Mouse (Mus musculus): ENCODE measurements at regions not wholly inside any gene's neighbourhood (a gene's known extent, or its start where the extent isn't known, plus 50 kb on each side); places are given as distances from the start of the nearest gene placed in this dataset.
"Not testable (repeated sequence)": the region's sequence is repeated elsewhere in the genome, so short reads cannot be mapped to it uniquely, and the experiment has no call there.

GRCm38 (mm10) chr15:19980625-19981024, 468.4 kb upstream of the Cdh12 start:
- DNase-seq (ENCODE audit: low spot score), result not testable (repeated sequence)

GRCm38 (mm10) chr15:19985001-19985400, 464.1 kb upstream of the Cdh12 start:
- DNase-seq (ENCODE audit: low spot score), result not testable (repeated sequence)

- DNase-seq (ENCODE audit: low spot score), result no peak
Measured at GRCm38 (mm10) chr15:20031772-20032171, 417.3 kb upstream of the Cdh12 start.

- DNase-seq (ENCODE audit: low spot score), result no peak
Measured at GRCm38 (mm10) chr15:20034382-20034781, 414.7 kb upstream of the Cdh12 start.

GRCm38 (mm10) chr15:20038550-20039435, 410.3 kb upstream of the Cdh12 start:
- DNase-seq (ENCODE audit: low spot score), result no peak

GRCm38 (mm10) chr15:20040041-20040440, 409.0 kb upstream of the Cdh12 start:
- no peak for DNase-seq (ENCODE audit: low spot score)

- DNase-seq (ENCODE audit: low spot score), result peak; percentile 12
Measured at GRCm38 (mm10) chr15:20084958-20085357, 364.1 kb upstream of the Cdh12 start.

GRCm38 (mm10) chr15:20089780-20090179, 359.3 kb upstream of the Cdh12 start:
- no peak for DNase-seq (ENCODE audit: low spot score)

- no peak for DNase-seq (ENCODE audit: low spot score)
Measured at GRCm38 (mm10) chr15:20090522-20090921, 358.5 kb upstream of the Cdh12 start.

- DNase-seq (ENCODE audit: low spot score), result no peak
Measured at GRCm38 (mm10) chr15:20095764-20096163, 353.3 kb upstream of the Cdh12 start.

- no peak for DNase-seq (ENCODE audit: low spot score)
Measured at GRCm38 (mm10) chr15:20119518-20119917, 329.5 kb upstream of the Cdh12 start.

GRCm38 (mm10) chr15:20123586-20123985, 325.5 kb upstream of the Cdh12 start:
- no peak for DNase-seq (ENCODE audit: low spot score)

GRCm38 (mm10) chr15:20135893-20136570, 313.0 kb upstream of the Cdh12 start:
- DNase-seq (ENCODE audit: low spot score), result no peak

GRCm38 (mm10) chr15:20151910-20152309, 297.2 kb upstream of the Cdh12 start:
- DNase-seq (ENCODE audit: low spot score), result no peak
